In genomic region chr5:76974554-76975285, GRCm38 (mm10) we compare ENCODE assay signal across 8 mouse cellular contexts. TPM values are rescaled to one million over a fixed set of nuclear protein-coding genes. Genes with fewer than 3 reads are reported as not detected.
DNase-seq lines count a peak whose midpoint lies in the region; ATAC-seq lines count a peak whose summit lies in the region.

Gene Srp72, plus strand, starts transcription at chr5:76974683.

- H3K36me3 ChIP-seq in hindbrain, embryonic 15.5 days: peaks cover 19% of the 10 kb centered on the region

- DNase-seq in WW6 (ENCODE audit: low read depth, low spot score): peak; percentile 43
- DNase-seq in cerebellum, postnatal 36 days: peak; percentile 82 to 85
- DNase-seq in gastrocnemius, adult 18-20 months (ENCODE audit: low spot score): peak; percentile 83
- DNase-seq in layer of hippocampus, postnatal 36 days: peak; percentile 71 to 78
- DNase-seq in lung, postnatal 25 days (ENCODE audit: low spot score): peak; percentile 79
- peak; percentile 82 for DNase-seq in retina, adult 2 months (ENCODE audit: low read depth, low spot score)
- peak; percentile 82 for DNase-seq in thymus, postnatal 25 days

- peak within 1 kb of the TSS; percentile 86 for H3K9ac ChIP-seq in hindbrain, embryonic 15.5 days

- H3K4me3 ChIP-seq in hindbrain, embryonic 15.5 days: peak within 1 kb of the TSS; percentile 91

- WGBS in hindbrain, embryonic 15.5 days: under 1% methylated on average over 60 of the region's 60 CpGs

- H3K4me2 ChIP-seq in hindbrain, embryonic 15.5 days: peak within 1 kb of the TSS; percentile 78

- no peaks in the 10 kb centered on the region for H3K27me3 ChIP-seq in hindbrain, embryonic 15.5 days

- peak within 1 kb of the TSS; percentile 90 for H3K27ac ChIP-seq in hindbrain, embryonic 15.5 days (replicated peaks)

- ATAC-seq in hindbrain, embryonic 15.5 days (ENCODE audit: low FRiP score, low read depth): peak; percentile 95

- H3K9me3 ChIP-seq in hindbrain, embryonic 15.5 days: no peaks in the 10 kb centered on the region

- peaks cover 22% of the 10 kb centered on the region for H3K4me1 ChIP-seq in hindbrain, embryonic 15.5 days (replicated peaks)

RNA-seq across cellular contexts. Expression of gene Srp72, which starts in this region (rescaled TPM):
- total RNA-seq in gastrocnemius, adult 18-20 months (2021): 10 to 100 TPM; 42.6 to 50.3 TPM
- polyA plus RNA-seq in hindbrain, embryonic 15.5 days (2015; fragmentation: Nextera tagmentation; extraction: Ambion mirVana): 85.7 and 89.4 TPM in 2 replicates
- total RNA-seq in layer of hippocampus, postnatal 36 days (2021): 100 to 1,000 TPM in 1 of 2 experiments, 10 to 100 TPM in 1; 99.8 to 101 TPM

Comparison
In these comparisons a context has a peak if more than half of its experiments do, and no peak if none do; other contexts are left out.
1. Peak in every context shown above with its lines: DNase-seq, ATAC-seq, H3K4me3 ChIP-seq and H3K27ac ChIP-seq.